8 mouse cellular contexts compared by ENCODE assay signal in the genomic region with DNA sequence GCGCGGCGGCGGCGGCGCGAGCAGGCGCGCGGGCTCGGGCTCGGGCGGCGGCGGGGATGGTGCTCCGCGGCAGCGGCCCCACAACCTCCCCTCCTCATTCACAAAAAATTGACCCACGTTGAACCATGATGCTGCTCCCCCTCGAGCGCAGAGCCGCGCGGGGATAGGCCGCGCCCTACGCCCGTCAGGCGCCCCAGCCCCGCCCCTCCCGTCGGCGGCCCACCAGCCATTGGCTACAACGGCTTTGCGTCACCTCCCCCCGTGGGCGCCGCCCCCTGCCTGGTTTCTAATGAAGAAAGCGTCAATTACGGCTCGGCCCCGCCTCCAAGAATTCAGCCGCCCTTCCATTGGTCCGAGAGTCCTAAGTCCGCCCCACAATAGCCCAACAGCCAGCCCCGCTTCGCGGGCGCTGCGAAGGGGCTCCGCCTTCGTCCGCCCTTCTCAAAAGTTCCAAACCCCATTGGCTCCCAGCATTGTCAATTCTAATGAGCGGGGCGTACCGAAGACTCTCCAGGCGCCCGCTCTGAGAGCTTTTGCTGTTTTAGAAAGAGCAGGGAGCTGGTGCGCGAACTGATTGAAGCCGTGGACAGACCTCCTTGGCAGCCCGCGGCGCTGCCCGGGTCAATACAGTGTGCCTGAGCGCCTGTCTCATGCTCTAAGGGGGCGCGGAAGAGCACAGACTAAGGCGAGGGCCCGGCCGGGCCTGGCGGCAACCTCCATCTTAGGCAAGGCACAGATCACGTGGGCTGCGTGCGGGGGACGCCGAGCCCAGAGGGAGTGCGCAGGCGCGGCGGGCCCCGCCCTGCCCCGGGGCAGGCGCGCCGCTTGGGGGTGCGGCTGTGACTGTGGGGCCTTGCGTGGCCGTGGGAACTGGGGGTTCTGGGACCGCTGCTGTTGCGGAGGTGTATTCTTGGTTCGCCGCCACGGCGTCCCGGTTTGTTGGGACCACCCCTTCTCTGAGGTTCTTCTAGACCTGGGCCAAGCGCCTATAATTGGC. TPM values are rescaled to one million over a fixed set of nuclear protein-coding genes. Genes with fewer than 3 reads are reported as not detected.
A peak's percentile ranks its signal among the peaks of the same experiment; 100 is the strongest.
DNase-seq lines count a peak whose midpoint lies in the region; ATAC-seq lines count a peak whose summit lies in the region.

No protein-coding gene starts in this region.

- peak; percentile 99 for DNase-seq in adipocyte (ENCODE audit: low spot score)
- peak; percentile 100 for DNase-seq in embryo, embryonic 10 days (ENCODE audit: low spot score)
- DNase-seq in gastrocnemius, postnatal 10 days, result peak; percentile 99
- peak; percentile 100 for DNase-seq in induced T-regulatory cell, adult 2 months (ENCODE audit: low read depth)
- DNase-seq in left cerebral cortex, adult 9 months (ENCODE audit: low spot score in 2 of 2), result peak; percentile 99 to 100
- peak; percentile 100 for DNase-seq in right cerebral cortex, postnatal 14 days
- peak; percentile 100 for DNase-seq in urinary bladder, postnatal 36 days (ENCODE audit: low spot score in 2 of 2)

- ATAC-seq in megakaryocyte progenitor cell, adult 5-6 weeks (replicated peaks; ENCODE audit: poor library complexity), result peak; percentile 88

RNA-seq across cellular contexts. Expression of gene Hdac4, which starts 15.1 kb away (rescaled TPM):
- total RNA-seq in gastrocnemius, postnatal 10 days (2021), result 10 to 100 TPM; 54.9 to 60.0 TPM
- total RNA-seq in megakaryocyte progenitor cell, adult 5-6 weeks (2015), result 13.8 and 22.6 TPM in 2 replicates
- total RNA-seq in megakaryocyte progenitor cell, adult 5-6 weeks (2017), result 8.4 and 9.3 TPM in 2 replicates

Comparison
In these comparisons a context has a peak if more than half of its experiments do, and no peak if none do; other contexts are left out.
1. Peak in every context shown above with its lines: DNase-seq and ATAC-seq.